Mouse (Mus musculus) embryonic fibroblast, embryonic 13.5 days (primary cell): ENCODE measurements around the gene March9.

Experiments
- CTCF ChIP-seq: IDR thresholded peaks from 2 replicates; pipeline ENCODE4 v1.5.1; 2011; ENCODE audit warnings: mild to moderate bottlenecking, control low read depth, low read length, moderate library complexity, borderline replicate concordance; ENCODE audit not compliant: insufficient read depth
- POLR2A ChIP-seq: IDR thresholded peaks from 2 replicates; pipeline ENCODE4 v1.6.1; 2011; ENCODE audit warnings: low read depth, mild to moderate bottlenecking, control low read depth, low read length, moderate library complexity

DNA sequence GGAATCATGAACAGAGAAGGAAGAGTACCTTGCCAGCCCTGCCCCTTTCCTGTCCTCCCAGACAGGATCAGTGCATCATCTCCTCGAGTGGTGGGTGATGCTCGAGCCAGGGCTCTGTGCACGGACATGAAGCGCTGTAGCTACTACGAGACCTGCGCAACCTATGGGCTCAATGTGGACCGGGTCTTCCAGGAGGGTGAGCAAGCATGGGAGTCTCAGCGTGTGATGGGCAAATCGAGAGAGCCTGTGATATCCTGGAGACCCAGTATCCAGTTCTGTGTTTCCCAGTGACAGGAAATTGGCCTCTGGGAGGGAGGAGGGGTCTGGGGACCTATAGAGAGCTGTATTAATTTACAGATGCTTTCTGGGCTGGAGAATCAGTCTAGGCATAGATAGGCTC, 25.1 kb upstream of the March9 start:
- no peak for TF ChIP-seq POLR2A
- no peak for TF ChIP-seq CTCF
